Mouse (Mus musculus) forebrain, embryonic 15.5 days (tissue): ENCODE measurements around the gene Gm44805. TPM values are rescaled to one million over a fixed set of nuclear protein-coding genes. Genes with fewer than 3 reads are reported as not detected.

ENCODE experiments used
- ATAC-seq: fragments of 200-750 bp; cut with Nextera tagmentation; replicated peaks from 2 replicates; pipeline ENCODE4 v1.8.0; 2017; ENCODE audit warnings: mild to moderate bottlenecking, moderate TSS enrichment, moderate library complexity
- H3K27ac ChIP-seq: fragments of 300-500 bp; sonication (generic); replicated peaks from 2 replicates; pipeline ENCODE4 v1.5.1; 2015; ENCODE audit warnings: mild to moderate bottlenecking, inconsistent platforms
- H3K27me3 ChIP-seq: fragments of 300-500 bp; sonication (generic); 2 replicates; pipeline ENCODE4 v1.6.1; 2015; ENCODE audit warnings: inconsistent platforms
- H3K36me3 ChIP-seq: fragments of 300-500 bp; sonication (generic); 2 replicates; pipeline ENCODE4 v1.6.1; 2015; ENCODE audit warnings: mild to moderate bottlenecking, inconsistent platforms
- H3K4me1 ChIP-seq: fragments of 300-500 bp; sonication (generic); 2 replicates; pipeline ENCODE4 v1.6.1; 2015; ENCODE audit warnings: inconsistent platforms
- H3K4me2 ChIP-seq: fragments of 300-500 bp; sonication (generic); replicated peaks from 2 replicates; pipeline ENCODE4 v1.6.1; 2015; ENCODE audit warnings: mild to moderate bottlenecking, inconsistent platforms
- H3K4me3 ChIP-seq: fragments of 300-500 bp; sonication (generic); 2 replicates; pipeline ENCODE4 v1.5.1; 2015; ENCODE audit warnings: mild to moderate bottlenecking, inconsistent platforms
- H3K9ac ChIP-seq: fragments of 300-500 bp; sonication (generic); replicated peaks from 2 replicates; pipeline ENCODE4 v1.6.1; 2015; ENCODE audit warnings: mild to moderate bottlenecking, inconsistent platforms
- H3K9me3 ChIP-seq: fragments of 300-500 bp; sonication (generic); 2 replicates; pipeline ENCODE4 v1.6.1; 2016; ENCODE audit warnings: inconsistent platforms
- WGBS: fragments of 180-500 bp; shearing (Covaris S2); methylation state at CpG from one replicate; pipeline ENCODE4 v1.1.7; 2015; ENCODE audit warnings: mixed read lengths; 5-methylcytosine and 5-hydroxymethylcytosine counted together
- polyA plus RNA-seq: library from polyadenylated mRNA; unstranded; fragments of >200 nt; fragmentation: Nextera tagmentation; extraction: Ambion mirVana; gene quantifications from 2 replicates; pipeline ENCODE4 v1.2.1, GENCODE M21; 2015

Gene Gm44805
- polyA plus RNA-seq, 1 experiment from 2014 or later = not detected

GRCm38 (mm10) chr7:19697949-19698906, 17.0 kb upstream of the Gm44805 start:
- Histone ChIP-seq H3K4me2 (peak overlapping the region; percentile 58), H3K4me3 (peak overlapping the region; percentile 39), H3K27ac (peak overlapping the region; percentile 21), H3K9me3 (no peaks in the 10 kb centered on the region), H3K9ac (peak overlapping the region; percentile 56), H3K27me3 (no peaks in the 10 kb centered on the region), H3K4me1 (peaks cover 16% of the 10 kb centered on the region), H3K36me3 (peaks cover 11% of the 10 kb centered on the region; the same call in 1 of the 2 replicates)
- ATAC-seq = no peak
- 3% methylated on average over 28 of the region's 28 CpGs for WGBS

- peaks cover 16% of the 10 kb centered on the region for H3K4me1 ChIP-seq
- no peak overlapping the region for H3K9ac ChIP-seq
- 97% methylated on average over 34 of the region's 34 CpGs for WGBS
- no peak for ATAC-seq
- no peak overlapping the region for H3K4me2 ChIP-seq
- H3K4me3 ChIP-seq = no peak overlapping the region
- no peak overlapping the region for H3K27ac ChIP-seq
- no peaks in the 10 kb centered on the region; the same call in 1 of the 2 replicates for H3K36me3 ChIP-seq
- no peaks in the 10 kb centered on the region for H3K27me3 ChIP-seq
- H3K9me3 ChIP-seq = no peaks in the 10 kb centered on the region
Observed at GRCm38 (mm10) chr7:19696336-19696873, 15.2 kb upstream of the Gm44805 start.

- peaks cover 16% of the 10 kb centered on the region for H3K4me1 ChIP-seq
- H3K4me2 ChIP-seq = no peak overlapping the region
- ATAC-seq = no peak
- 94% methylated on average over 6 of the region's 6 CpGs for WGBS
- H3K27ac ChIP-seq = no peak overlapping the region
- no peaks in the 10 kb centered on the region for H3K9me3 ChIP-seq
- H3K27me3 ChIP-seq = no peaks in the 10 kb centered on the region
- H3K9ac ChIP-seq = no peak overlapping the region
- H3K36me3 ChIP-seq = no peaks in the 10 kb centered on the region; the same call in 1 of the 2 replicates
- H3K4me3 ChIP-seq = no peak overlapping the region
Observed at GRCm38 (mm10) chr7:19695881-19696280, 14.7 kb upstream of the Gm44805 start.

- no peak overlapping the region for H3K27ac ChIP-seq
- 74% methylated on average over 8 of the region's 8 CpGs for WGBS
- no peak for ATAC-seq
- H3K9me3 ChIP-seq = no peaks in the 10 kb centered on the region
- H3K27me3 ChIP-seq = no peaks in the 10 kb centered on the region
- H3K36me3 ChIP-seq = no peaks in the 10 kb centered on the region; the same call in 1 of the 2 replicates
- H3K4me2 ChIP-seq = no peak overlapping the region
- H3K4me3 ChIP-seq = no peak overlapping the region
- H3K4me1 ChIP-seq = peaks cover 16% of the 10 kb centered on the region
- H3K9ac ChIP-seq = no peak overlapping the region
Observed at GRCm38 (mm10) chr7:19695213-19695594, 14.0 kb upstream of the Gm44805 start.

GRCm38 (mm10) chr7:19694336-19695212, 13.4 kb upstream of the Gm44805 start:
- 85% methylated on average over 10 of the region's 10 CpGs for WGBS
- no peak overlapping the region for H3K9ac ChIP-seq
- H3K36me3 ChIP-seq = no peaks in the 10 kb centered on the region; the same call in 1 of the 2 replicates
- H3K4me2 ChIP-seq = no peak overlapping the region
- H3K27ac ChIP-seq = no peak overlapping the region
- no peaks in the 10 kb centered on the region for H3K27me3 ChIP-seq
- no peak overlapping the region for H3K4me3 ChIP-seq
- ATAC-seq = no peak
- peaks cover 16% of the 10 kb centered on the region for H3K4me1 ChIP-seq
- no peaks in the 10 kb centered on the region for H3K9me3 ChIP-seq

GRCm38 (mm10) chr7:19693421-19693820, 12.2 kb upstream of the Gm44805 start:
- H3K9ac ChIP-seq = no peak overlapping the region
- 39% methylated on average over 10 of the region's 10 CpGs for WGBS
- no peaks in the 10 kb centered on the region; the same call in 1 of the 2 replicates for H3K36me3 ChIP-seq
- peaks cover 4% of the 10 kb centered on the region for H3K4me1 ChIP-seq
- no peak overlapping the region for H3K4me2 ChIP-seq
- no peak for ATAC-seq
- H3K27me3 ChIP-seq = no peaks in the 10 kb centered on the region
- no peak overlapping the region for H3K27ac ChIP-seq
- no peak overlapping the region for H3K4me3 ChIP-seq
- H3K9me3 ChIP-seq = no peaks in the 10 kb centered on the region

- 52% methylated on average over 28 of the region's 28 CpGs for WGBS
- ATAC-seq = no peak
- H3K9me3 ChIP-seq = no peaks in the 10 kb centered on the region
- H3K27ac ChIP-seq = no peak within 1 kb of the TSS
- H3K4me3 ChIP-seq = no peak within 1 kb of the TSS
- no peak within 1 kb of the TSS for H3K9ac ChIP-seq
- H3K4me2 ChIP-seq = no peak within 1 kb of the TSS
- H3K4me1 ChIP-seq = no peaks in the 10 kb centered on the region
- H3K27me3 ChIP-seq = no peaks in the 10 kb centered on the region
- H3K36me3 ChIP-seq = no peaks in the 10 kb centered on the region; the same call in 1 of the 2 replicates
Observed at GRCm38 (mm10) chr7:19691873-19692865, 10.9 kb upstream of the Gm44805 start, which contains the start of gene Apoc1. Apoc1 (minus strand) TSS chr7:19692660.

GRCm38 (mm10) chr7:19691434-19691833, 10.2 kb upstream of the Gm44805 start:
- Histone ChIP-seq H3K4me1 (no peaks in the 10 kb centered on the region), H3K9me3 (no peaks in the 10 kb centered on the region), H3K27me3 (no peaks in the 10 kb centered on the region), H3K4me3 (no peak overlapping the region), H3K9ac (no peak overlapping the region), H3K36me3 (no peaks in the 10 kb centered on the region; the same call in 1 of the 2 replicates), H3K4me2 (no peak overlapping the region), H3K27ac (no peak overlapping the region)
- WGBS = 77% methylated on average over 6 of the region's 6 CpGs
- no peak for ATAC-seq

GRCm38 (mm10) chr7:19690845-19691244, 9.6 kb upstream of the Gm44805 start:
- Histone ChIP-seq H3K27me3 (no peaks in the 10 kb centered on the region), H3K27ac (no peak overlapping the region), H3K9me3 (no peaks in the 10 kb centered on the region), H3K9ac (no peak overlapping the region), H3K36me3 (no peaks in the 10 kb centered on the region), H3K4me3 (no peak overlapping the region), H3K4me2 (no peak overlapping the region), H3K4me1 (no peaks in the 10 kb centered on the region)
- WGBS = 86% methylated on average over 4 of the region's 4 CpGs
- ATAC-seq = no peak

- Histone ChIP-seq H3K9ac (no peak overlapping the region), H3K4me3 (no peak overlapping the region), H3K27me3 (no peaks in the 10 kb centered on the region), H3K36me3 (no peaks in the 10 kb centered on the region), H3K4me2 (no peak overlapping the region), H3K4me1 (no peaks in the 10 kb centered on the region), H3K27ac (no peak overlapping the region), H3K9me3 (no peaks in the 10 kb centered on the region)
- 98% methylated on average over 2 of the region's 2 CpGs for WGBS
- ATAC-seq = no peak
Observed at GRCm38 (mm10) chr7:19688611-19689010, 7.4 kb upstream of the Gm44805 start.

- no peak for ATAC-seq
- H3K27me3 ChIP-seq = no peaks in the 10 kb centered on the region
- WGBS = 91% methylated on average over 10 of the region's 10 CpGs
Observed at GRCm38 (mm10) chr7:19688101-19688500, 6.9 kb upstream of the Gm44805 start.

More at GRCm38 (mm10) chr7:19688101-19688500, 6.9 kb upstream of the Gm44805 start:
- H3K27ac ChIP-seq = no peak overlapping the region
- H3K4me3 ChIP-seq = no peak overlapping the region
- no peaks in the 10 kb centered on the region for H3K36me3 ChIP-seq
- no peaks in the 10 kb centered on the region for H3K4me1 ChIP-seq
- H3K9ac ChIP-seq = no peak overlapping the region
- no peak overlapping the region for H3K4me2 ChIP-seq
- no peaks in the 10 kb centered on the region for H3K9me3 ChIP-seq
